Mouse (Mus musculus) hindbrain, embryonic 14.5 days (tissue): Measurements from ENCODE around the gene Abhd14a. TPM values are rescaled to one million over a fixed set of nuclear protein-coding genes. Genes with fewer than 3 reads are reported as not detected.
A peak's percentile ranks its signal among the peaks of the same experiment; 100 is the strongest.

ENCODE experiments used
- ATAC-seq: fragments of 200-750 bp; cut with Nextera tagmentation; 2 replicates; pipeline ENCODE4 v1.8.0; 2017; ENCODE audit warnings: moderate number of reproducible peaks, mild to moderate bottlenecking, moderate TSS enrichment, moderate library complexity; ENCODE audit not compliant: low FRiP score
- DNase-seq: peaks from one replicate; pipeline ENCODE4 v3.0.0-alpha.2; 2015; ENCODE audit warnings: low spot score
- H3K27ac ChIP-seq: fragments of 300-500 bp; sonication (generic); 2 replicates; pipeline ENCODE4 v1.5.1; 2014; ENCODE audit warnings: mild to moderate bottlenecking, moderate library complexity
- H3K27me3 ChIP-seq: fragments of 300-500 bp; sonication (generic); 2 replicates; pipeline ENCODE4 v1.6.1; 2014; ENCODE audit warnings: mild to moderate bottlenecking, low read length, mixed read lengths; ENCODE audit not compliant: control insufficient read depth, insufficient read depth
- H3K36me3 ChIP-seq: fragments of 300-500 bp; sonication (generic); replicated peaks from 2 replicates; pipeline ENCODE4 v1.6.1; 2014; ENCODE audit not compliant: control insufficient read depth, insufficient read depth
- H3K4me1 ChIP-seq: fragments of 300-500 bp; sonication (generic); replicated peaks from 2 replicates; pipeline ENCODE4 v1.6.1; 2014; ENCODE audit warnings: antibody characterized with exemption, low read length, mixed read lengths; ENCODE audit not compliant: control insufficient read depth, insufficient read depth
- H3K4me2 ChIP-seq: fragments of 300-500 bp; sonication (generic); replicated peaks from 2 replicates; pipeline ENCODE4 v1.6.1; 2014; ENCODE audit warnings: mild to moderate bottlenecking, moderate library complexity
- H3K4me3 ChIP-seq: fragments of 300-500 bp; sonication (generic); replicated peaks from 2 replicates; pipeline ENCODE4 v1.5.1; 2014; ENCODE audit warnings: mild to moderate bottlenecking, low read length
- H3K9ac ChIP-seq: fragments of 300-500 bp; sonication (generic); 2 replicates; pipeline ENCODE4 v1.6.1; 2014
- H3K9me3 ChIP-seq: fragments of 300-500 bp; sonication (generic); 2 replicates; pipeline ENCODE4 v1.6.1; 2016; ENCODE audit warnings: low read length; ENCODE audit not compliant: control insufficient read depth
- WGBS: fragments of 180-500 bp; shearing (Covaris S2); extraction: QIAGEN DNeasy Blood & Tissue Kit; methylation state at CpG from one replicate; pipeline ENCODE4 v1.1.7; 2014; 5-methylcytosine and 5-hydroxymethylcytosine counted together
- polyA plus RNA-seq: library from polyadenylated mRNA; unstranded; fragments of >200 nt; fragmentation: Nextera tagmentation; extraction: Ambion mirVana; gene quantifications from 2 replicates; pipeline ENCODE4 v1.2.1, GENCODE M21; 2014

Abhd14a gene
- polyA plus RNA-seq, 1 experiment from 2014 or later, result 57.7 TPM

DNA sequence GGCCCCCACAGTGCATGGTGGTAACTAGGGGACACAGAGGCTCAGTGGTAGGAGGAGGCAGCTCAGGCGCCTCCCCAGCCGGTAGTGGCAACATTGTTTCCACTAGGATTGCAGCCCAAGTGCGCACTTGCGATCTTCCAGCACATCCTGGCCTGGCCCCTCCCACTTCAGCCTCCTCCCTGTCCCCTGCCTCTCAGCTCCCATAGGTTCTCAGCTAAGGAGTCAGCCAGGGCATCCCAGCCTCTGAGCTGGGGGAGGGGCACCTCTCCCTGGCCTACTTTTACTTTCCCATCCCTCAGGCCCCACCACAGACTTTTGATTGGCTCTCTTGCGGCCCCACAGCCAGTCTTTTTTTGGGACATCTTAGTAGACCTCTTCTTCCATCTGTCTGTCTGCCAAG lies 24.4 kb upstream of the Abhd14a start:
- H3K4me1 ChIP-seq, result no peaks in the 10 kb centered on the region
- H3K27ac ChIP-seq, result no peak overlapping the region
- H3K4me2 ChIP-seq, result no peak overlapping the region
- 6% methylated on average over 5 of the region's 5 CpGs for WGBS
- peaks cover 3% of the 10 kb centered on the region; the same call in 1 of the 2 replicates for H3K27me3 ChIP-seq
- no peak for DNase-seq
- no peaks in the 10 kb centered on the region for H3K9me3 ChIP-seq
- no peaks in the 10 kb centered on the region for H3K36me3 ChIP-seq
- no peak for ATAC-seq
- H3K4me3 ChIP-seq, result no peak overlapping the region
- no peak overlapping the region for H3K9ac ChIP-seq

DNA sequence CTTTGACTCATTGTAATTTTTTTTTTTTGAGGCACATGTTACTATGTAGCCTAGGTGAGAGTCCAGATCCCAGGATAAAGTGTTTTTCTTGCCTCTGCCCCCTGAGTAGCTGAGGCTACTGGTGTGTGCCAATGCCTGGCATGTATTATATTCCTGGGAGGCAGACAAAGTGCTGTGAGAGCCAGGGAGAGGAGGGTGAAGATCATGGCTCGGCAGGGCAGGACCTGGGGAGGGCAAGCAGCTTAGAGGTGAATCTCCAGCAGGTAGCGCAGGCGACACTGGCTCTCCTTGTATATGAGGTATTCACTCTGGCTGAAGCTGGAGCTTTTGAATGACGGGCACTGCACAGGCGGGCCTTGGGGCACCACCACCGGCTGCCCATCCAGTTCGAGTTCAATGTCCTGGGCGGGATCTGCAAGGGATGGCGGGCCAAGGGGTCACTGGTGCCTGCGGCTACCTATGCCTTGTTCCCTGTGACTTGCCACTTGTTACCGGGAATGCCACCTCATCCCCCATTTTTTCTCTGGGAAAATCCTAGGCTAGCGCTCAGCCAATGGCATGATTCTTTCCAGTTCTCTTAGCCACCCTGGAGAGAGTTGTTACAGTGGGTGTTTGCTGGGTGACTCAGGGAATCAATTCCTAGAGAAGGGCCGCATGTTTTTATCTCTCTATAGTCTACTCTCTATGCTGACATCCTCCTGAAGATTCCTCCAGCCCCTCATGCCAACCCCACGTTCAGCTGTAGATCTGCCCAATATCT lies 23.7 kb upstream of the Abhd14a start:
- ATAC-seq (no peak), DNase-seq (no peak)
- H3K4me2 ChIP-seq, result no peak overlapping the region
- H3K27me3 ChIP-seq, result peaks cover 3% of the 10 kb centered on the region; the same call in 1 of the 2 replicates
- no peaks in the 10 kb centered on the region for H3K4me1 ChIP-seq
- no peaks in the 10 kb centered on the region for H3K9me3 ChIP-seq
- no peak overlapping the region for H3K27ac ChIP-seq
- H3K9ac ChIP-seq, result no peak overlapping the region
- WGBS, result 66% methylated on average over 14 of the region's 14 CpGs
- H3K4me3 ChIP-seq, result no peak overlapping the region
- H3K36me3 ChIP-seq, result no peaks in the 10 kb centered on the region

DNA sequence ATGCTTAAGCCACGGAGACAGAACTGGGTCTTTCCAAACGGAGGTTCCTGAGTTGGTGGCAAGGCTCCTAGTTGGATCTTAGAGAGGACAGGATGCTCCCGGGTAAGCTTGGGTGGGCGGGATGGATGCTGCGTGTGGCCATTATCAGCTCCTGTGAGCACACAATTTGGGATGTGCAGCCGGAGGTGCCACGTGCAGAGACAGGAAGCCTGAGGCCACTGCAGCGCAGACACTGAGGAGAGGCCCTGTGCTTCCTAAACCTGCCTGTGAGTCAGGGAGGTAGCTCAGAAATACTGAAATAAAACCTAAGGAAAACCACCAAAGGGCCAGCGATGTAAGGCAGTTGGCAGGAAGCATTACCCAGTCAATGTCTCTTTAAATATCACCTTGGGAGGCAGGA lies 22.3 kb upstream of the Abhd14a start:
- WGBS, result 74% methylated on average over 9 of the region's 9 CpGs
- H3K27ac ChIP-seq, result no peak overlapping the region
- H3K4me1 ChIP-seq, result peaks cover 12% of the 10 kb centered on the region
- DNase-seq, result no peak
- H3K27me3 ChIP-seq, result peaks cover 3% of the 10 kb centered on the region; the same call in 1 of the 2 replicates
- no peak overlapping the region for H3K4me2 ChIP-seq
- H3K4me3 ChIP-seq, result no peak overlapping the region
- no peaks in the 10 kb centered on the region for H3K9me3 ChIP-seq
- no peak overlapping the region for H3K9ac ChIP-seq
- ATAC-seq, result no peak
- no peaks in the 10 kb centered on the region for H3K36me3 ChIP-seq

DNA sequence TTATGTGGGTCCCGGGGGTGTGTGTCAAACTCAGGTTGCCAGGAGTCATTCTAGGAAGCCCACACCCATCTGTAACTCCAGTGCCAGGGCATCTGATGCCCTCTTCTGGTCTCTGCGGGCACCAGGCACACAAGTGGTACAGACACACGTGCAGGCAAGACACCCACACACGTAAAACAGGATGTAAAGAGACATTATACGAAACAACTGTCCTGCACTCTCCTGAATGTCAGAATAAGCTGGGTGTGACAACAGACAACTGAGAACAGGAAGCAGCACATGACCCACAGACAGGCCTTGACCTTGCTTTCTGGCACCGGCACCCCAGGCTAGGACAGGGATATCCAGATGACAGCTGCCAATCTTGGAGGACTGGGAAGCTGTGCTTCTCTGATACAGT lies 21.8 kb upstream of the Abhd14a start:
- H3K27me3 ChIP-seq, result peaks cover 3% of the 10 kb centered on the region; the same call in 1 of the 2 replicates
- peaks cover under 1% of the 10 kb centered on the region; the same call in 1 of the 2 replicates for H3K36me3 ChIP-seq
- no peaks in the 10 kb centered on the region for H3K9me3 ChIP-seq
- WGBS, result 76% methylated on average over 6 of the region's 6 CpGs
- DNase-seq (no peak), ATAC-seq (no peak)
- no peak overlapping the region for H3K4me3 ChIP-seq
- H3K4me2 ChIP-seq, result no peak overlapping the region
- H3K27ac ChIP-seq, result no peak overlapping the region
- peaks cover 17% of the 10 kb centered on the region for H3K4me1 ChIP-seq
- H3K9ac ChIP-seq, result no peak overlapping the region

DNA sequence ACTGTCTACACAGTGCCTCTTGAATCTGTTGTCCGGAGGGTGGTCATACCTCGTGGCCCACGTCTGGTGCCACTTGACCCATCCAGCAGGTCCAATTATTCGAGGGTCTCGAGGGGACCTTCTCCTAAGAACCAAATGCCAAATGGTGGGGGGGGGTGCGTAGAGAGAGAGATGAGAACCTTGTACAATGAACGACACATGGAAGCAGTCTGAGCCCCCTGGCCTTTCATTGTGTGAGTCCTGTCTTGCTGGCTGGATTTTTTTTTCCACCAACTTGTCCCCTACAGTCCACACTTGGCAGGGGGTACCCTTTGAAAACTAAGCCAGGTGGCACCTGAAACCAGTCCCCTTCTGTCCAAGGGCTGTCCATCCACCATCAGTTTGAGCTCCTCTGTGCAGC lies 20.3 kb upstream of the Abhd14a start:
- Histone ChIP-seq H3K27ac (no peak overlapping the region), H3K4me1 (peaks cover 18% of the 10 kb centered on the region), H3K9me3 (no peaks in the 10 kb centered on the region), H3K4me3 (no peak overlapping the region), H3K27me3 (peaks cover 3% of the 10 kb centered on the region; the same call in 1 of the 2 replicates), H3K36me3 (peaks cover 15% of the 10 kb centered on the region), H3K9ac (no peak overlapping the region), H3K4me2 (no peak overlapping the region)
- WGBS, result 88% methylated on average over 7 of the region's 7 CpGs
- DNase-seq (no peak), ATAC-seq (no peak)

DNA sequence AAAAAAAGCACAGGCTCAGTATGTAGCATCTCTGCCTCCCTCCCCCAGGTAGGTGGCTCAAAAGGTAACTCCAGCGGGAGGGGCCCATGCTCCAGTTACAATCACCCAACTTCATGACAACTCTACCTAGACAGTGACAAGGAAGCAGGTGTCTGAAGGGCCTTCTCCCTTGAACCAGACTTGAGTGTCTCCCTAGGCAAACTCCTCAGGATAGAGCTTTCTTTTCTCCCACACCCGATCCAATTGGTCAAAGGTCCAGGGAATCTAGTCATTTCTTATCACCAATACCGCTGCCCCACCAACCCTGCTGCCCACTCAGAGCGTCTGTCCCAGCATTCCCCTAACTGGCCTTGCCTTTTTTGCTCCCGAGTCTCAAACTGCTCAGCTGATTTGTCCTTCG lies 19.2 kb upstream of the Abhd14a start:
- H3K9me3 ChIP-seq, result no peaks in the 10 kb centered on the region
- DNase-seq, result no peak
- peaks cover 18% of the 10 kb centered on the region for H3K4me1 ChIP-seq
- ATAC-seq, result no peak
- no peak overlapping the region for H3K9ac ChIP-seq
- peaks cover 3% of the 10 kb centered on the region; the same call in 1 of the 2 replicates for H3K27me3 ChIP-seq
- H3K4me3 ChIP-seq, result no peak overlapping the region
- WGBS, result 90% methylated on average over 6 of the region's 6 CpGs
- H3K27ac ChIP-seq, result no peak overlapping the region
- H3K36me3 ChIP-seq, result peaks cover 24% of the 10 kb centered on the region
- no peak overlapping the region for H3K4me2 ChIP-seq

DNA sequence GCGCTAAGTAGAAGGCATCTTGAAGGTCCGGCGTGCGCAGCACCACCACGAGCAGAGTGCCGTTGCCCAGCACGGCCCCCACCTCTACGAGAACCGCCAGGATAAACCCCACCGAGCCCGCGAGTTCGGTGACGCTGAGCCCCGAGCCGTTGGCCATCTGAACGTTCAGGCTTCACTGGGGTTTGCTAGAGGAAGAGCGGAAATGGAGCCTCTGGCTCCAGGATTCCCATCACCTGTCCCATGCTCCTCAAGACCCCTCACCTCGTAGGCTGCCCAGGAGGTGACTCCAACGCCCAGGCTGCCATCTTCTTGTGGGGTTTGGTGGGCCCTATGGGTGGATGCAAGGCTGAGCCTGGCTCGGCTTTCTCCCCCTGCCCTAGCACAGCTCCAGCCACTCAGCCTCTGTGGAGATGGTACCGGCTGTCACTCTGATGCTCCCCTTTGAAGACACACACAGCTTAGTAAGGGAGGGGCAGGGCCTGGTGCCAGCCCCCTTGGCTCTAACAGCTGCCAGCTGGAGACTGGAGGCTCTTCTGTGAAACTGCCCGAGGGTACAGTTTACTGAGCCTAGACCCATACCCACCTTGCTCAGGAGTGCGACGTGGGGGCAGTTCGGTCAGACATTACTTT lies 18.2 kb upstream of the Abhd14a start, which contains the start of gene Gpr62:
TSS of gene Gpr62 (minus strand) at position 368 of the 630 bp plus-strand sequence.
- H3K27ac ChIP-seq, result peak within 1 kb of the TSS; percentile 90
- WGBS, result 26% methylated on average over 26 of the region's 26 CpGs
- H3K4me3 ChIP-seq, result peak within 1 kb of the TSS; percentile 52
- peak within 1 kb of the TSS; percentile 96 for H3K4me2 ChIP-seq
- H3K4me1 ChIP-seq, result peaks cover 18% of the 10 kb centered on the region
- DNase-seq, result peak; percentile 65
- H3K27me3 ChIP-seq, result no peaks in the 10 kb centered on the region
- H3K9me3 ChIP-seq, result no peaks in the 10 kb centered on the region
- H3K36me3 ChIP-seq, result peaks cover 33% of the 10 kb centered on the region
- peak; percentile 35; the same call in 1 of the 2 replicates for ATAC-seq
- peak within 1 kb of the TSS; percentile 88 for H3K9ac ChIP-seq

DNA sequence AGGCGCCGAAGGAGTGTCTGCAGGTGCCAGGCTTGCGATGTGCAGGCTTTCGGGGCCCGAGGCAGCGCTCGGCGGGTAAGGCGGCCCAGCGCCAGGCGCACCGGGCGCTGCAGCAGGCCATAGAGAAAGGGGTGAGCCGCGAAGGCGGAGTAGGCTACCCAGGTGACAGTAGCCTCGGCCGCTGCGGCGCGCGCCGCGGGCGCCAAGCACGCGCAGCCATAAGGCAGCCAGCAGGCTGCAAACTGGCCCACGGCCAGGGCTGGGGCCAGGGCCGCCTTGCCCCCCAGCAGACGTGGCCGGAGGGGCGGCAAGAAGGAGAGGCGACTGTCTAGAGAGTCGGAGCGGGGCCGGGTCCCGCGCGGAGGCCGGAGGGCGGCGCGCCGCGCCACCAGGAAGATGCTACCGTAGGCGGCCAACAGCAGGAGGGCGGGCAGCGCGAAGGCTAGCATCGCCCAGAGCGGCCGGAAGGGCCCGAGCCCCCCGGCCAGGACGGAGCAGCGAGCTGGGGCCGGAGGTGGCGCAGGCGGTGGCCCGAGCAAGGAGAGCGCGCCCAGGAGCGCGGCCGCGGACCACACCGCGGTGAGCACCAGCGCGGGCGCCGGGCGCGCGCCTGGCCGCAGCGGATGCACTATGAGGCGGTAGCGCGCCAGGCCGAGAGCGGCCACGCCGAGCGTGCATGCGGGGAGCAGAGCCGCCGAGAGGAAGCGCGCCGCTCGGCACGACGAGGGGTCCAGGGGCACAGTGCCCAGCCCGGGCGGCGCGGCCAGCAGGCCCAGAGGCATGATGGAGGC lies 17.5 kb upstream of the Abhd14a start:
- peak overlapping the region; percentile 52 for H3K4me3 ChIP-seq
- H3K4me1 ChIP-seq, result peaks cover 18% of the 10 kb centered on the region
- peak overlapping the region; percentile 90 for H3K27ac ChIP-seq
- H3K27me3 ChIP-seq, result no peaks in the 10 kb centered on the region
- H3K9ac ChIP-seq, result peak overlapping the region; percentile 88
- no peaks in the 10 kb centered on the region for H3K9me3 ChIP-seq
- WGBS, result 1% methylated on average over 87 of the region's 99 CpGs
- DNase-seq (peak; percentile 83), ATAC-seq (peak; percentile 76)
- peak overlapping the region; percentile 96 for H3K4me2 ChIP-seq
- H3K36me3 ChIP-seq, result peaks cover 41% of the 10 kb centered on the region
